Mouse (Mus musculus) spleen, adult 2 months (tissue): ENCODE measurements at regions not wholly inside any gene's neighbourhood (a gene's known extent, or its start where the extent isn't known, plus 50 kb on each side); places are given as distances from the start of the nearest gene placed in this dataset.

Experiments used
- DNase-seq, 2 experiments: peaks; one replicate each; pipeline versions ENCODE4 v3.0.0 to v3.0.0-alpha.2; 2012 to 2021; ENCODE audit warnings: low spot score in 2 of 2, low read depth in 1 of 2
- H3K27ac ChIP-seq: fragments of 200-500 bp; 2 replicates; pipeline ENCODE4 v1.5.1; 2012; ENCODE audit warnings: low read length, inconsistent platforms; ENCODE audit not compliant: insufficient read depth
- H3K27me3 ChIP-seq: fragments of 200-500 bp; 2 replicates; pipeline ENCODE4 v1.6.1; 2012; ENCODE audit warnings: mild to moderate bottlenecking, moderate library complexity, low read length, inconsistent platforms; ENCODE audit not compliant: control insufficient read depth, insufficient read depth
- H3K36me3 ChIP-seq: fragments of 200-500 bp; 2 replicates; pipeline ENCODE4 v1.6.1; 2012; ENCODE audit warnings: mild to moderate bottlenecking, low read length, inconsistent platforms; ENCODE audit not compliant: control insufficient read depth, insufficient read depth
- H3K4me1 ChIP-seq: fragments of 200-500 bp; 2 replicates; pipeline ENCODE4 v1.6.1; 2011; ENCODE audit warnings: inconsistent platforms; ENCODE audit not compliant: control insufficient read depth, insufficient read depth, insufficient read length
- H3K4me3 ChIP-seq: fragments of 200-500 bp; 2 replicates; pipeline ENCODE4 v1.5.1; 2011; ENCODE audit warnings: mild to moderate bottlenecking, inconsistent platforms; ENCODE audit not compliant: insufficient read depth, insufficient read length; ENCODE audit errors: extremely low read depth
- CTCF ChIP-seq: fragments of 200-500 bp; IDR thresholded peaks from 2 replicates; pipeline ENCODE4 v1.5.1; 2011; ENCODE audit warnings: mild to moderate bottlenecking, inconsistent platforms; ENCODE audit not compliant: insufficient read depth, insufficient read length, insufficient replicate concordance; ENCODE audit errors: extremely low read depth
- POLR2A ChIP-seq: fragments of 200-500 bp; IDR thresholded peaks from 2 replicates; pipeline ENCODE4 v1.6.1; 2011; ENCODE audit warnings: low read depth, low read length, inconsistent platforms
- WGBS: fragments of 180-500 bp; shearing (Covaris S2); methylation state at CpG from one replicate; pipeline ENCODE4 v1.1.7; 2018; 5-methylcytosine and 5-hydroxymethylcytosine counted together

DNA sequence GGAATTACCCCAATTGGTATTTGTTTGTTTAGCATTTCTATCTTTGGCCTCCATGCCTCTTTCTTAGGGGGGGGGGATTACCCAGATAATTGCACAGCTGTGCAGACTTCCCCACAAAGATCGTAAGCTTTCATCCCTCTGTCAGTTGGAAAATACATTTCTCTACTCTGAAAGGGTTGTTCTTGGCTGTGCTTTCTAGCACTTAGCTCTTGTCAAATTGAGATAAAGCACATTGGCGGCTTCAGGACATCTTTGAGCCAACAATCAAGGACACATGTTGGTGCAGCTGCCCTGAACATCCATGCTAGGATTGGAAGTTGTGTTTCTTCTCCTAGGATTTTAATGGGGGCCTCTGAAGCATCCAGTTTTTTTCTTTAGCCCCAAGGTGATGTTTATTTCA lies 142.1 kb upstream of the Foxa2 start:
- no peak for DNase-seq
- Histone ChIP-seq H3K4me1 (no peaks in the 10 kb centered on the region), H3K4me3 (no peak overlapping the region), H3K27me3 (no peaks in the 10 kb centered on the region), H3K36me3 (no peaks in the 10 kb centered on the region), H3K27ac (no peak overlapping the region)
- TF ChIP-seq CTCF = no peak
- WGBS = 82% methylated on average over 2 of the region's 2 CpGs

GRCm38 (mm10) chr2:148189287-148189686 lies 142.5 kb upstream of the Foxa2 start:
- no peak for DNase-seq
- 70% methylated on average over 5 of the region's 5 CpGs for WGBS

GRCm38 (mm10) chr2:148192946-148193345 lies 146.2 kb upstream of the Foxa2 start:
- WGBS = 80% methylated on average over 4 of the region's 4 CpGs

More at GRCm38 (mm10) chr2:148189287-148189686, 142.5 kb upstream of the Foxa2 start:
- H3K27me3 ChIP-seq = no peaks in the 10 kb centered on the region
- TF ChIP-seq POLR2A (no peak), CTCF (no peak)
- H3K4me1 ChIP-seq = no peaks in the 10 kb centered on the region
- H3K36me3 ChIP-seq = no peaks in the 10 kb centered on the region
- no peak overlapping the region for H3K4me3 ChIP-seq
- H3K27ac ChIP-seq = no peak overlapping the region

DNA sequence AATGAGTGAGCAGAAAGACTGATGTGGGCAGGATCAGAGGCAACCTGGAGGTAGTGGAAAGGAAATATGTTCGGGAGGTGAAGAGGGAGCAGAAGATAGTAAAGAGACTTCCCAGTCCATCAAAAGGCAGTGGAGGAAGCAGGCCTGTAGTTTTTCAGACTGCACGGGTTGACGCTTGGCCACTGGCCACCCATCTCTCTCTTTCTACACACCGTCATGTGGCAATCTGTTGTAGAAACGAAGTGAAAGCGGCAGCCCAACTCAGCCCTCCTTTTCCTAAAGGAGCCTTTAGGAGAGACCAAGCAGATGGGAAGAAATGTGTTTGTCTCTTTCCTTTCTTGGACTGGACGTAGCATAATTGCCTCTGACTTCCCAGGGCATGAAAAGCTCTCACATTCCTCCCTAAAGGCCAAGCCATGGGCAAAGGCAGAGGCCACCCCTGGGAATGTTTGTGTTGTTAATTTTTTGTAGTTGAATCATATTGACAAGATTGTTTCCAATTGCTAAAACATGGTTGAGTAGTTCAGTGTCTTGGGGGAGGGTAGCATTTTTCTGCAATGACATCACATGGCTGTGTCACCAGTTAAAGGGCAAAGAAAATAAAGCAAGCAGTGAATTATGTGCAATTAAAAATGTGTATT lies 150.7 kb upstream of the Foxa2 start:
- WGBS = 82% methylated on average over 7 of the region's 7 CpGs
- no peak for DNase-seq
- H3K4me1 ChIP-seq = no peaks in the 10 kb centered on the region
- no peak overlapping the region for H3K4me3 ChIP-seq
- no peaks in the 10 kb centered on the region for H3K27me3 ChIP-seq
- no peaks in the 10 kb centered on the region for H3K36me3 ChIP-seq
- no peak overlapping the region for H3K27ac ChIP-seq
- TF ChIP-seq CTCF (no peak), POLR2A (no peak)

More at GRCm38 (mm10) chr2:148192946-148193345, 146.2 kb upstream of the Foxa2 start:
- no peak for DNase-seq
- H3K36me3 ChIP-seq = no peaks in the 10 kb centered on the region
- H3K4me3 ChIP-seq = no peak overlapping the region
- no peaks in the 10 kb centered on the region for H3K27me3 ChIP-seq
- no peak overlapping the region for H3K27ac ChIP-seq
- no peaks in the 10 kb centered on the region for H3K4me1 ChIP-seq
- no peak for TF ChIP-seq POLR2A

- WGBS = 56% methylated on average over 1 of the region's 1 CpGs
- H3K27ac ChIP-seq = no peak overlapping the region
- no peak overlapping the region for H3K4me3 ChIP-seq
- no peaks in the 10 kb centered on the region for H3K27me3 ChIP-seq
- TF ChIP-seq POLR2A = no peak
- no peak for TF ChIP-seq CTCF
- no peak for DNase-seq
- H3K4me1 ChIP-seq = no peaks in the 10 kb centered on the region
- no peaks in the 10 kb centered on the region for H3K36me3 ChIP-seq
Measured at GRCm38 (mm10) chr2:148206633-148207032, 159.9 kb upstream of the Foxa2 start.

- no peak for DNase-seq
- no peak for TF ChIP-seq CTCF
- no peak for TF ChIP-seq POLR2A
- WGBS = 80% methylated on average over 2 of the region's 2 CpGs
- Histone ChIP-seq H3K27me3 (no peaks in the 10 kb centered on the region), H3K36me3 (no peaks in the 10 kb centered on the region), H3K4me1 (no peaks in the 10 kb centered on the region), H3K27ac (no peak overlapping the region), H3K4me3 (no peak overlapping the region)
Measured at GRCm38 (mm10) chr2:148210813-148211212, 164.0 kb upstream of the Foxa2 start.

GRCm38 (mm10) chr2:148217136-148217535 lies 170.4 kb upstream of the Foxa2 start:
- Histone ChIP-seq H3K4me3 (no peak overlapping the region), H3K27me3 (no peaks in the 10 kb centered on the region), H3K4me1 (no peaks in the 10 kb centered on the region), H3K36me3 (no peaks in the 10 kb centered on the region), H3K27ac (no peak overlapping the region)
- no peak for TF ChIP-seq POLR2A
- TF ChIP-seq CTCF = no peak
- 82% methylated on average over 4 of the region's 4 CpGs for WGBS
- DNase-seq = no peak
